Mouse (Mus musculus): ENCODE data around the gene Calm5.

GRCm38 (mm10) chr13:3877679-3878220 lies 23.8 kb downstream of the Calm5 start:
- TF ChIP-seq CTCF (IDR thresholded peaks at IDR 0.05; ENCODE audit: extremely low read depth, insufficient read length, insufficient replicate concordance, low read depth, low read length): no peak
- no peak for TF ChIP-seq POLR2A (IDR thresholded peaks at IDR 0.05; ENCODE audit: low read depth, low read length)
